Mouse (Mus musculus) MEL (cell line): ENCODE measurements around the gene Gli3.

Experiments used
- CTCF ChIP-seq, 3 experiments: IDR thresholded peaks in 2 of 3; conservative IDR thresholded peaks in 1 of 3; 2 replicates each; pipeline ENCODE4 v1.5.1; 2011 to 2012; ENCODE audit warnings: low read length in 3 of 3, low read depth in 2 of 3, mild to moderate bottlenecking in 2 of 3, improper control_type of control experiment in 1 of 3, inconsistent platforms in 1 of 3, mixed read lengths in 1 of 3, moderate library complexity in 1 of 3; ENCODE audit not compliant: control insufficient read depth in 1 of 3, insufficient read depth in 1 of 3, poor library complexity in 1 of 3, severe bottlenecking in 1 of 3
- E2F4 ChIP-seq: IDR thresholded peaks from 2 replicates; pipeline ENCODE4 v1.6.1; 2011; ENCODE audit warnings: low read depth, low read length, improper control_type of control experiment, borderline replicate concordance
- KAT2A ChIP-seq: conservative IDR thresholded peaks from 2 replicates; pipeline ENCODE4 v1.6.1; 2012; ENCODE audit warnings: low read depth, low read length, improper control_type of control experiment, inconsistent platforms
- MAX ChIP-seq: IDR thresholded peaks from 2 replicates; pipeline ENCODE4 v1.6.1; 2011; ENCODE audit warnings: low read length, improper control_type of control experiment
- POLR2A ChIP-seq, 2 experiments: IDR thresholded peaks; 2 replicates each; pipeline ENCODE4 v1.6.1; 2011 to 2012; ENCODE audit warnings: low read length in 2 of 2, mild to moderate bottlenecking in 2 of 2, control low read depth in 1 of 2, improper control_type of control experiment in 1 of 2, low read depth in 1 of 2, moderate library complexity in 1 of 2; ENCODE audit not compliant: control insufficient read depth in 1 of 2, insufficient read depth in 1 of 2, poor library complexity in 1 of 2
- TBP ChIP-seq: IDR thresholded peaks from 2 replicates; pipeline ENCODE4 v1.8.0; 2011; ENCODE audit warnings: low read depth, low read length, improper control_type of control experiment

DNA sequence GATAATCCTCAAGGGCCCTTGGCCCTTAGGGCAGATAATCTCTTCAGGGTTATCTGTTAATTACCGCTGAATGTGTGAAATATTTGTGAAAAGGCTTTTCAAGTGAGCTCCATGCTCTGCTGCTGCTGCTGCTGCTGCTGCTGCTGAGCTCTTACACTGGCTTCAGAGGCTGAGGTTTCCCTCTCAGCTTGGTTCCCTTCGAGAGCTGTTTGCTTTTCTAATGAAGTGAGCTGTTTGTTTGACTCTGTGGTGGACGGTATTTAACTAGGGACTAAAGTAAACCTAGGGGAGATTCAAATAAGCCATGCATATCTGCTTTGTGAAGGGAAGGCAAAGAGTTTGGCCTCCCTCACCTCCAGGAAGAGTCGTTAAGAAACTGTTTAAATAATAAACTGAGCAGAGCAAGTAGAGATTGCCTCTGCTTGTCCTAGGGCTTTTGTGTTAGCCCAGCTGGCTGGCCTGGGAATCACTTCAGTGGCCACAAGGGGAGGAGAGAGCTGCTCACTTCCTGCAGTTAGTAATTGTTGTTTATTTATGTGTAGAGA lies 139.7 kb downstream of the Gli3 start:
- TF ChIP-seq KAT2A (no peak), E2F4 (no peak), MAX (no peak), CTCF (IDR thresholded peaks at IDR 0.05 in 2 of 3, conservative IDR thresholded peaks at IDR 0.05 in 1 of 3; ENCODE audit: control insufficient read depth in 1 of 3, insufficient read depth in 1 of 3, low read depth in 2 of 3, low read length in 3 of 3, poor library complexity in 1 of 3, severe bottlenecking in 1 of 3) (no peak), TBP (no peak), POLR2A (IDR thresholded peaks at IDR 0.05; ENCODE audit: control insufficient read depth in 1 of 2, insufficient read depth in 1 of 2, low read depth in 1 of 2, low read length in 2 of 2, poor library complexity in 1 of 2) (no peak)
